Mouse (Mus musculus) erythroid progenitor cell, adult 5-6 weeks (primary cell): Measurements from ENCODE around the gene Slc39a13. TPM values are rescaled to one million over a fixed set of nuclear protein-coding genes. Genes with fewer than 3 reads are reported as not detected.
A peak's percentile ranks its signal among the peaks of the same experiment; 100 is the strongest.
"Not testable (repeated sequence)": the region's sequence is repeated elsewhere in the genome, so short reads cannot be mapped to it uniquely, and the experiment has no call there.

Experiments used
- ATAC-seq: replicated peaks from 2 replicates; pipeline ENCODE4 v1.8.0; 2016; ENCODE audit warnings: moderate number of reproducible peaks, mild to moderate bottlenecking, moderate TSS enrichment, inconsistent platforms; ENCODE audit not compliant: poor library complexity, low FRiP score, severe bottlenecking
- total RNA-seq, 2 experiments: library from RNA; stranded (forward) in 1 of 2; stranded (reverse) in 1 of 2; fragments of 150-400 nt in 1 of 2; fragments of 186-747, 209-891 nt in 1 of 2; gene quantifications; 2 replicates each; pipeline versions ENCODE4 v1.2.3 to v1.2.4; 2015 to 2017; ENCODE audit warnings: low replicate concordance in 2 of 2

Gene Slc39a13
- total RNA-seq (2015; ENCODE audit: low replicate concordance) (3.8 and 11.2 TPM in 2 replicates), total RNA-seq (2017; ENCODE audit: low replicate concordance) (0.26 and 0.83 TPM in 2 replicates)

DNA sequence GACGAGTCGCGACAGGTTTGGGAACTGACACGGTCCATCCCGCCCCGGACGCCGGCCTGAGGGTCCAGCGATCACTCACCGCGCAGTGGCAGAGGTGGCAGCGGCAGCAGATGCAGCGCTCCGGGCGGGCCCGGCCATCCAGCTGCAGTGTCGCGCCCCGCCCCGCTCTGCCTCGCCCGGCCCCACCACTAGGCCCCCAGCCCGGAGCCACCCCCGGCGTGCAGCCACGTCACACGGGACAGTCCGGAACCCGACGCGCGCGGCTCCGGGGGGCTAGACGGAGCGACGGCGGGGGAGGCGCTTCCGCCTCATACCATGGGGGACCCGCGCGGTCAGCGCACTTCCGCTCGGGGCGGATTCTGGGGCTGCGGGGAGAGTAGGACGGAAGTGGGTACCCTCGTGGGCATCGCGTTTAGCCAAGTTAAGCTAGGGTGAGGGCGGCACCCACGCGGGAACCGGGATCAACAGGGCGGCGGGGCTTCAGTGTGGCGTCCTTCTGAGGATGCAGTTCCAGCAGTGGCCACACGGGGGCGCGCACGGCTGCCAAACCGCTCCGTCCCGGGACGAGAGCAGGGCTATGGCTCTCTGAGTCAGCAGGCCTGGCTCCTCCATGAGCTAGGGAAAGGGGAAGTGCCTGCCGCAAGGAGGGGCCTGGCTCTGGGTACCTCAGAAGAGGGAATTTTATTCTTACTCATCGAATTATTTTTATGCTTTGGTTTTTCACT lies at the start of gene Slc39a13:
Gene Slc39a13 (minus strand): TSS at position 342 of the 725 bp plus-strand sequence.
- peak; percentile 81 for ATAC-seq

DNA sequence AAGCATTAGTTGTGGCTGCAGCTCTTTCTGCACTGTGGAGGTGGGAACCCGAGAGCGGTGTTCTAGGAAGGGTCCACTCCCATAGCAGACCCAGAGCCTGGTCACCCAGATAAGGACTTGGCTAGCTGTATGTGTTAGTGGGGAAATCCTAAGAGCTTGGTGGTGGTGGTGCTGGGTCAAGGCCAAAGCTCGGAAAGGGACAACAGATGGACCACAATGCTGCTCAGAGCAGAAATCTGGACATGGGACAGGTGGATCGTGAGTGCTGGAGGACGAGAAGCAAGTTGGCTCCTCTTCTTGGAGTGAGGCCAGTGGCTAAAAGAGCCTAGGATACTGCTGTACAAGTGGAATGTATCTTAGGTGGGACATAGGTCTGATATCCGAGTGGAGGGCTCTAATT lies 49.3 kb upstream of the Slc39a13 start:
- ATAC-seq, result no peak

DNA sequence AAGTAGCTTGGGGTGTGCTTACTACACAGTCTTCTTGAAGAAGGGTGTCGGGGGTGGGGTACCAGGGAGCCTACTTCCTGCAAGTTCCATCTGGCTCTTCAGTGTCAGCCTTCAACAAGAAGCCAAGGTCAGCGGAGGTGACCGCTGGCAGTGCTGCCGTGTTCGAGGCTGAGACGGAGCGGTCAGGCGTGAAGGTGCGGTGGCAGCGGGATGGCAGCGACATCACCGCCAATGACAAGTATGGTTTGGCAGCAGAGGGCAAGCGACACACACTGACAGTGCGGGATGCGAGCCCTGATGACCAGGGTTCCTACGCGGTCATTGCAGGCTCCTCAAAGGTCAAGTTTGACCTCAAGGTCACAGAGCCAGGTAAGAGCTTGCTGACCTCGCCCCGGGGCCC lies 48.8 kb upstream of the Slc39a13 start:
- no peak for ATAC-seq

DNA sequence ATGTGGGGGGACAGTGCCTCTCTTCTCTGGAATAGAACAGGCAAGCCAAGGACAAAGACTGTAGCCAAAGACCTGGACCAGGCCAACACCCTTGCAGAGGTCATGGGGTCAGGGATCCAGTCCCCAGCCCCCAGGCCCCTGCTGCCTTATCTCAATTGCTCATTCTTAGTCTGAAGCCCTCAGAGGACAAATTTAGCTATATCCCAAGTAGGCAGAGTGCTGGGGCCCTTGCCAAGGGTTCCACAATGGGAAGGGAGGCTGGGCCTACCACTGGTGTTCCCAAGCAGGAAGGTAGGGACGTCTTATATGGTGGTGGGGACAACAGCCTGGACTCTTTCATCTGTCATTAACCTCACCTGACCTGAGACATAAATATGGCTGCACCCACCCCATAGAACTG lies 48.4 kb upstream of the Slc39a13 start:
- no peak for ATAC-seq

DNA sequence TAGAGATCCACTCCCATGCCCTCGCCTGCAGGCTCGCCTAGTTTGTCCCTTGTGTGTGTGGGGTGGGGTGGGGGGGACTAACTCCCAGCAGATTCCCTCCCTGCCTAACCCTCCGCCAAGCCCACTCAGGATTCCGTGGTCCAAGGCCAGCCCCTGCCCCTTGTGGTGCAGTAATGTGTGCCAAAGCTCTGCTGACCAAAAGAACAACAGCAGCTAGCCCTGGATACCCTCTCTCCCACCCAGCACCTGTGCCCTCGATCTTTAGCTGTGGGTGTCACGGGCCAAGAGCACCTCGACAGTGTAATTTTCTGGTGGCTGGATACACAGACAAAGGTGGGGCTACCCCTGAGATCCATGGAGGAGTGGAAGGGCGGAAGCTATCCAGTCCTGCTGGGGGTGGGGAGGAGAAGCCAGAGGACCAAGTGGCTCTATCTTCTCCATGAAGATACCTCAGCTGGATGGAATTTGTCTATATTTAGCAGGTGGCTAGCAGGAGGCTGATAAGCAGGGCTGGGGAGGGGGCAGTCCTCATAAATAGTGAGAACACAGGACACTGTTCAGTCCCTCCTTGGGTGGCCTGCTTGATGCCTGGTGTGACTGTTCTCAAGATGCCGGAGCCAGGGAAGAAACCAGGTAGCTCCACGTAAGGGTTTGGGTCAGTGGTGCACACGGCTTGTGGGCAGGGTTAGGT lies 47.5 kb upstream of the Slc39a13 start, which contains the start of gene Mybpc3:
Gene Mybpc3 (plus strand): TSS at position 560 of the 691 bp plus-strand sequence.
- ATAC-seq, result no peak

DNA sequence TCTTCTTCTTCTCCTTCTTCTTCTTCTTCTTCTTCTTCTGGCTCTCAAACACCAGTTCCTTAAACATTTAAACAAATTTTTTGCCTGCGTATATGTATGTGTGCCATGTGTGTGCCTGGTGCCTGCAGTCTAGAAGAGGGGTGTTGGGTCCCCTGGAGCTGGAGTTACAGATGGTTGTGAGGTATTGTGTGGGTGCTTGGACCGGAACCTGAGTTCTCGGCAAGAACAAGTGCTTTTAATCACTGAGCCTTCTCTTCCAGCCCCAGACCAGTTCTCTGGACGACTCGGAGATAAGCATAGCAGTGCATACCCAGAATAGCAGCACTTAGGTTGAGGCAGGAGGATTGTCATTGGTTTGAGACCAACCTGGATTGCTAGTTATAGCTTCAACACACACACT lies 46.6 kb upstream of the Slc39a13 start:
- ATAC-seq, result no peak

DNA sequence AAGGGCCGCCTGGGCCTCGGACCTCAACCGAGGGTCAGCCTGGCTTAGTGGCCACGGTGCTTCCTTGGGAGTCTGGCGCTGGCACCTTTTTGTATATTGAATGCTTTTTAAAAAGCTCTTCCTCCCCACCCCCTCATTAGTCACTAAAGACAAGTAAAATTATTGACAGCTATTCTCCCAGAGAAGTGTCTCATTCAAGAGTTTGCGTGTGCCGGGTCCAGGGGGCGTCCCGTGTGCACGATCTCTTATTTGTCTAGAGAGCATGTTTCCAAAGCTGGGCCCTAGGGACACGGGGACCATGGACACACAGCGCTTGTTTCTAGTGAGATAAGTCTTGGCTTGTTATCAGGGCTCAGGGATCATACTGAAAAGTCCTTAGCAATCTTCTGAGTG lies 45.4 kb upstream of the Slc39a13 start:
- no peak for ATAC-seq

DNA sequence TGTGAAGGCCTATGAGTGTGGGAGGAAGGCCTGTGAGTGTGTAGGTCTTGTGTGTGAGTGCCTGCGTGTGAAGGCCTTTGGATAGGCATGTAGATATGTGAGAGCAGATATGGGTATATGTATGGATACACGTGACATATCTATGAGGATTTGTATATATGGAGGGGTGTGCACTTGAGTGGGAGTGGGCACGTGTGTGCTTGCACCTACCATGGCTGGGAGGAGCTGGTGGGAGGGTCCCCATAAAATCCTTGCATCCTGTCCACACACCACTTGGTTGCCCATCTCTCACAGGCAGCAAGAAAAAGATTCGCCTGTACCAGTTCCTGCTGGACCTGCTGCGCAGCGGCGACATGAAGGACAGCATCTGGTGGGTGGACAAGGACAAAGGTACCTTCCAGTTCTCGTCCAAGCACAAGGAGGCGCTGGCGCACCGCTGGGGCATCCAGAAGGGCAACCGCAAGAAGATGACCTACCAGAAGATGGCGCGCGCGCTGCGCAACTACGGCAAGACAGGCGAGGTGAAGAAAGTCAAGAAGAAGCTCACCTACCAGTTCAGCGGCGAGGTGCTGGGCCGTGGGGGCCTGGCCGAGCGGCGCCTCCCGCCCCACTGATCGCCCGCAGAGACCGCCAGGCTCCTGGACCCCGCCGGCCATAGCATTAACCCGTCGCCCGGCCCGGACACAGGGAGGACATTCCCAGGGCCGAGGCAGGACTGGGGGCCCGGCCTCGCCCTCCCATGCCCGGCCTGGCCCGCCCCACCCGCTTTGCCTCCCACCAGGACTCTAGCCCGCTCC lies 44.8 kb upstream of the Slc39a13 start:
- ATAC-seq, result no peak

DNA sequence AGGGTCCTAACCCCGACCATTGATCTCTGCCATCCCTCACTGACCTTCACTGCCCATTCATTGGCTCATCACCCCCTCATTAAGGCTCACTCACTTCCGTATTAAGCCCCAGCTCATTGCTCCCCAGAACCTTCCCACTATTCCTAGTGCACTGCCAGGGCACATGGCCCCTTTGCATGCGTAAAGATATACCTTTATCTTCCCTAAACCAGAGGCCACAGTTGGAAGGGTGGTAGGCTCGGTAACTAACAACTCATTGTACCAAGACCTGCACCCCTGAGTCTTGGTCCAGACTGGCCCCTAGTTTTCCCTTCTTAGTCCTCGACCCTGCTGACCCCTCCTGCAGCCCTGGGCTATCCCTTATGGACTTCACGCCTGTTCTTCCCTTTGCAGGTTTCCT lies 43.6 kb upstream of the Slc39a13 start:
- no peak for ATAC-seq

DNA sequence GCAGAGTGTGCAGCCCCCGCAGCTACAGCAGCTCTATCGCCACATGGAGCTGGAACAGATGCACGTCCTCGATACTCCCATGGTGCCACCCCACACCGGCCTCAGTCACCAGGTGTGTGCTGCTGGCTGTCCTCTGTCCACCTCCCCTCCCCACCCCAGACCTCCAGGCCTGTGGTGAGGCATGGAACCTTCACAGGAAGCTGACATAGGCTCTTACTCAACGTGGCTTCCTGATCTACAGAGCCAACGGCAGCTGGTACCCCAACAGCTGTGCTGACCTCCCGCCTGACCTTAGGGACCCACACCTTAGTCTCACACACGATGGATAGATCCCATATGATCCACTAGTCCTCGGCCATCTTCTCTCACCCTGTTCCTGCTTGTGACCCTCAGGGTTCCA lies 43.1 kb upstream of the Slc39a13 start:
- no peak for ATAC-seq

DNA sequence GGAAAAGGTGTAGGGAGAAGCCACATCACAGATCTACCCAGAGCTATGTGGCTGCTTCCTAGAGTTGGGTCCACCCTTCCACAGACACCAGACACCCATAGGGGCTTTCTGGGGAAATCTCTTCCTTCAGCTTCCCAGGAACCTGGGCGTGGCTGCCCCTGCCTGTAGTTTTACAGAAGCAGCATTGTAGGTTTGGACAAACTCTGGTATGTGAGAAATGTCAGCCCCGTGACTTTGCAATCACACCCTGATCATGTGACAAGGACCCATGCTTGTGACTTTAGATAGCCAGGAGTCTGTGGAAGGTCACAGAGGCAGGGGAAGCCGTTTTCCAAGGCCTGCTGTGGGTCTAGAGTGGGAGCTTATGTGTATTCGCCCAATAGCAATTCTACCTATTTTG lies 42.3 kb upstream of the Slc39a13 start:
- no peak for ATAC-seq

DNA sequence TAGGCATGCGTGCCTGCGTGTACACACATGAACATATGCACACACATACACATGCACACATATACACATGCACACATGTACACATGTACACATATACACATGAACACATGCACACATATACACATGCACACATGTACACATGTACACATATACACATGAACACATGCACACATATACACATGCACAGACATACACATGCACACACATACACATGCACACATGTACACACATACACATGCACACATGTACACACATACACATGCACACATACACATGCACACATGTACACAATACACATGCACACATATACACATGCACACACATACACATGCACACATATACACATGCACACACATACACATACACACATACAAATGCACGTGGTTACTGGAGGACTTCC lies 41.6 kb upstream of the Slc39a13 start:
- not testable (repeated sequence) for ATAC-seq

DNA sequence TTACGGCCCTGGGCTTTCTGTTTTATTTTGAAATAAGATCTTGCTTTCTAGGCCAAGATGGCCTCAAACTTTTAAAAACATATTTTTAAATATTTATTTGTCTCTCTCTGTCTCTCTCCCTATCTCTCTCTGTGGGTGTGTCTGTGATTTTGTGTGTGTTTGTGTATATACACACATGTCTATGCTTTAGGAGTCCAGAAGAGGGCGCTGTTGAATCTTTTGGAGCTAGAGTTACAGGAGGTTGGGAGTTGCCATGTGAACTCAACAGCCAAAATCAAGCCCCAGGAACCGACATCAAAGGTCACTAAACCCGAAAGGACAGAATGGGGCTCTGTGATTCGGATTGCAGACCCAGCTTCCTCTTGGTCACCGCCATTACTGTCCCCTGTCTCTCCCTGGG lies 40.2 kb upstream of the Slc39a13 start:
- ATAC-seq, result no peak

DNA sequence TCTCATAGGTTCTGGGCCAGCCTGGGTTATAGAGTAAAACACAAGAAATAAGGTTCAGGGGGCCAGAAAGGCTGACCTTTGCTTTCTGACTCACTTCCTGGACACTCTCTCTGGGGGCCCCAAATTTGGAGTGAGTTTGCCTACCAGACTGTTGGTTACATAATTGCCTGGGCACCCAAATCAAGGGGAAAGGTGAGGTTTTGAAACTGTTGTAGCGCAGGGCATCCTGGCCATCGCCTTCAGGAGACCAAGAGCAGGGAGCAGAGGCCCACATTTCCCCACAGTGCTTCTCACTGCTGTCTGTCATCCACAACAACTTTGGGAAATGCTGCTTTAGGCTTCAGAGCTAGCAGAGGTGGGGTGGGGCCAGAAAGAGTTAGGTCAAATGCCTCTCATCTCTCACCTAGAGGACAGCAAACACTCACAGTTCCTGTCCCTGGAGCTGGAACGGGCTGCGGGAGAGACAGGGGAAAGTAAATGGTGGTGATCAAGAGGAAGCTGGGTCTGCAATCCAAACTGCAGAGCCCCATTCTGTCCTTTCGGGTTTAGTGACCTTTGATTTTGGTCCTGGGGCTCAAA lies 39.7 kb upstream of the Slc39a13 start:
- no peak for ATAC-seq

DNA sequence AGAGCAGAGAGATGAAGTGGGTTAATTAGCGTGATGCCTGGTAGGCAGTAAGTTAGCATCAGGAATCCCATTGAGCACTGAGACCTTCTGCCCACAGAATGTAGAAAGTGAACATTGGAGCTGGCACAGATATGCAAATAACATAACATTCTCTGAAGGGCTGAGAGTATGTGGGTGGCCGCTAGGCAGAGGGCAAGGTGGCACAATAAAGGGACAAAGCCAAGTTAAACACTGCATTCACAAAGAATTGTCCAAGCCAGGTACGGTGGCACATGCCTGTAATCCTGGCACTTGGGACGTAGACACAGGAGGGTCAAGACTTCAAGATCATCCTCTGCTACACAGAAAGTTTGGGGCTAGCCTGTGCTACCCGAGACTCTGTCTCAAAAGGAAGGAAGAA lies 39.0 kb upstream of the Slc39a13 start:
- ATAC-seq, result no peak

DNA sequence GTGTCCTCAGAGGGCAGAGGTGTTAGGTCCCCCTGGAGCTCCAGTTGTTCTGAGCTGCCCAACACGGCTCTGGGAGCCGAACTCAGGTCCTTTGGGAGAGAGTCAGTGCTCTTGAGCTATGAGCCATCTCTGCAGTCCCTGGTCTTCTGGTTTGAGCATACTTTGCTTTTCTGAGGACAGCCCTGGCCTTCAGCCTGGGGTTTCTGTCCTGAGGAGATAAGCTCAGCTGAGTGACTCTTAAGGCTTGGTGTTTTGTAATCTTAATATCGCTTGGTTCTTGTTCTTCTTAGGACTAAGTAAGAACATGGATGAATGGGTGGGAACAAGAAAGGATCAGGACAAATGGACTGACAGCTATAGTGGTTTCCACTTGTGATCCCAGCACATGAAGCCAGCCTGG lies 37.9 kb upstream of the Slc39a13 start:
- no peak for ATAC-seq

DNA sequence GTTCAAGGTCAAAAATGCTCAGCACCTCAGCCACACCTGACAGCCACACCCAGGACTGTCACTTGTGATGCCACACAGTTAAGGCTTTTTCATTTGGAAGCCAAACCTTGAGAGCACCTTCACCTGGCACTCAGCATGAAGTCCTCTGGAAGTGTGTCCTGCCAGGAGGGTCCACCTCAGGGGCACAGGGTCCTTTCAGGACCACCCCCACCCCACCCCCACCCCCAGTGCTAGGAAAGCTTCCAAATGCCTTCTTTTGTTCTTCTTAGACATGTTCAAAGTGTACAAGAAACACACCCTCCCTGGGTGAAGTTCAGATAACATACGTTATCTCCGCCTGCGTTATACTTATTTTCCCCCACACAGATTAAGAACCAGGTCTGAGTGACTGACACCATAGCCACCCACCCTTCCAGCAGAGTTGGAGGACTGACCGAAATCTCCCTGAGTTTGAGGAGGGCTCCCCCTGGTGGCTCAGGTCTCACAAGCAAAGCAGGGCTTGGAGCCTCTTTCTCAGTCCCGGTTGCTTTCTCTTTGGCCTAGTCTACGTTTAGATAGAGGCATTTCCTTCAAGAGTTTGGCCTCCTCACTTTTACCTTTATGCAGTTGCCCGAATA lies 31.0 kb upstream of the Slc39a13 start:
- peak; percentile 77 for ATAC-seq

DNA sequence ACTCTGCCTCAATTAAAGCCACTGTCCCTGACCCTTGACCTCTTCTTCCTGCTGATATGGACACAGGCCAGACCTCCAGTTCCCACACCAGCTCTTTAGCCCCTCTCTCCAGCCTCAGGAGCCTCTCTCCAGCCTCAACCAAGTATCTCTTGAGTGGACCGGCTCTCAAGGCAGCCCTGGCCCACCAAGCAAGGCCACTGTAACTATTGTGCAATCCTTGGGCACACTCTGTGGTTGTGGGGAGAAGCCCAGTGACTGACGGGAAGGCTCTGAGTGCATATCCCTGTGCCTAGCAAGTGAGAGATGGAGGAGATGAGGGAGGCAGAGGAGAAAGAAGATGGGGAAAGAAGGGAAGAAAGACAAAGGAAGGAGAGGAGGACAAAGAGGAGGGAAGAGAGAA lies 27.9 kb upstream of the Slc39a13 start:
- no peak for ATAC-seq

DNA sequence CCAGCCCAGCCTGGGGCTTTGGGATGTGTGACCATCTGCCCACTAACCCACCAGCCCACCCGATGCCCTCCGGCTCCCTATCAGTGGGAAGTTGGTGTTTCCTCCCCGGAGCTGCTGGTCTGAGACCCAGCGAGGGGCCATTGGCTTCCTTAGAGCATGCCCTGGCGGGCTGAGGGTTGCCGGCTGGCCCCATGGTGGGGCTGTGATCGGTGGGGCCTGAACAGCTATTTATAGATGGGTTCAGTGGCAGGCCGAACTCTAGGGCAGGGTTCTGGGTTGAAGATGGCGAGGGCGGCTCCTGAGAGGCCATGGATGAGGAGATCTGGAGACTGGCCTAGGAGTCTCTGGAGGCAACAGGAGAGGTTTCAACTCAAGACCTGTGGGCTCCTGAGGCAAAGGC lies 26.8 kb upstream of the Slc39a13 start:
- ATAC-seq, result no peak

DNA sequence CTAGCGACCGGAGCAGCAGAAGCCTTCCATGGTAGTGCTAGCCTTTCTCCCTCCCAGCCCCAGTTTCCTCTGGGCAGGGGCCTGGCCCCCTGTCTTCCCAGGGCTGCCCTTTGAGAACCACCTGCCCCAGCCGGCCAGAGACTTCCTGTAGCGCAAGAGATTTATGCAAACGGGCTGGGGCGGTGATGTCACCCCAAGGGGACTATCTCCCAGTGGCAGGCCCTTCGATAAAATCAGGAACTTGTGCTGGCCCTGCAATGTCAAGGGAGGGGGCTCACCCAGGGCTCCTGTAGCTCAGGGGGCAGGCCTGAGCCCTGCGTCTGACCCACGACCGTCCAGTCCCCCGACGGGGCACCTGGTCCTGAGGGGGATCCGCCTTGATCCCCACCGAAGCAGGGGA lies 26.3 kb upstream of the Slc39a13 start:
- ATAC-seq, result no peak
